Mouse (Mus musculus) gastrocnemius, postnatal 14 days (tissue): Measurements from ENCODE around the gene Dbndd1. TPM values are rescaled to one million over a fixed set of nuclear protein-coding genes. Genes with fewer than 3 reads are reported as not detected.
"Not testable (repeated sequence)": the region's sequence is repeated elsewhere in the genome, so short reads cannot be mapped to it uniquely, and the experiment has no call there.

Source experiments
- DNase-seq: peaks from one replicate; pipeline ENCODE4 v3.0.0; 2021; ENCODE audit warnings: mixed read lengths
- intact Hi-C: fragments of 180-260 bp; cut with DNase I; formaldehyde crosslinking; loops from one replicate; pipeline ENCODE4 v1.15.1; 2025; ENCODE audit warnings: low total_unique reads
- total RNA-seq, 2 experiments: library from RNA; stranded (reverse); gene quantifications; 2 replicates each; pipeline ENCODE4 v1.2.3; 2021

Gene Dbndd1
- total RNA-seq, 2 experiments from 2014 or later, result not detected

DNA sequence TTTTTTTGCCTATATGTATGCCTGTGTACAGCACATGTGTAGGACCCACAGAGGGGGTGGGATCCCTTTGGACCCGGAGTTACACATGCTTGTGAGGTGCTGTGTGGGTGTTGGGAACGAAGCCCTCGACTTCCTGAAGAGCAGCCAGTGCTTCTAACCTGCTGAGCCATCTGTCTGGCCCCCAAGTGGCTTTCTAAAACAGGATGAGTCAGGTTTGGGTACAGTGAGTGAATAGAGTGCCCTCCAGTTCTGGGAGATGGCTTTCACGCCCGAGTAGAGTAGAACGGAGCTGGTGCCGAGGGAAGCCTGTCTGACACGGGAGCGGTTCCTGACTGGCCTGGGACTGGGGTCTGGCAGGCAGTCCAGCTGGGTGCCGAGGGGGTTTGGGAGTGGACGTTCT, 15.7 kb downstream of the Dbndd1 start:
- no peak for DNase-seq
- intact Hi-C loops, result no loop called here

DNA sequence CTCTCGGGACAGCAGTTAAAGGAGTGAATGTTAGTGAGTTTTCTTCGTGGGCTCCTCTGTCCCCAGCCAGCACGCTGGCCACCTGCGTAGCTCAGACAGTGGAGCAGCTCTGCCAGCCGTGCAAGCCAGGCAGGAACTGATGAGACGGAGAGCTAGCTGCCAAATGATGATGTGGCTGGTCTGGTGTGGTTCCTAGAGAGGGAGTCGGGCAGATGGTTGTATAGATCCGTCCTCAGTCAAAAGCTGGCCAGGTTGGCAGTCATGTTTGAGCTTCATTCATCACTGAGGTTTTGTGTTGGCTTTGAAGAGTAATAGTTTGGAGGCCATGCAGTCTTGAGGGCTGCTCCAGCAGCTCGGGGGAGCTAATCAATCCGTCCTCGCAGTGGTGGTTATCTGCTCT, 16.3 kb downstream of the Dbndd1 start:
- no peak for DNase-seq
- intact Hi-C loops, result no loop called here

DNA sequence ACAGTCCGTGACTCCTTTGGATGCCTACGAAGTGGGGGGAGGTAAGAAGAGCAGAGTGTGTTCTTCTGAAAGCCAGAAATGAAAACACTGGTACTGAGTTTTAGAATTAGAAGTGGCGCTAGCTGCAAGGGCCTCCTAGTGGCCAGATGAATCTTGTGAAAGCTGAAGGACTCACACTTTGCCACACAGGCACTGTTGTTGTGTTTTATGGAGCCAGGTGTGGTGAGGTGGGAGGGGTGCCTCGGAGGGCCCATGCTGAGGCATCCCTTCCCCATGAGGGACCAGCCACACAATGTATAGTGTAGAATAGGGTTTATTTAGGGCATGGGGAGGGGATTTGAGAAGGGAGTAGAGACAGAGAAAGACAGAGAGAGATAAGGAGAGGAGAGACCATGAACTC, 17.6 kb downstream of the Dbndd1 start:
- DNase-seq, result no peak
- intact Hi-C loops, result no loop called here

DNA sequence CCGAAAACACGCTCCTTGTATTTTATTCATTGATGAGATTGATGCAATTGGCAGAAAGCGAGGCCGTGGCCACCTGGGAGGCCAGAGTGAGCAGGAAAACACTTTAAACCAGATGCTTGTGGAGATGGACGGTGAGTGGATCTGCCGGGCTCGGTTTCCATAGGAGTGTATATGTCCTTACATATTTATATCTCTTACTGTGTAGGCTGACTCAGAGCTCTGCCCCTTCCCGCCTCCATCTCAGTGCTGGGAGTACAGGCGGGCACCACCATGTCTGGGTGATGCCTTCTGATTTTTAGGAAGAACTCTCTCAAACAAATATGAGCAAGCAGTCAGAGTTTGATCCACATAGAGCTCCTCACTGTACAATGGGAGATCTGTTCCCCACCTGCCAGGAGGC, 22.4 kb downstream of the Dbndd1 start:
- no peak for DNase-seq
- intact Hi-C loops, result no loop called here

DNA sequence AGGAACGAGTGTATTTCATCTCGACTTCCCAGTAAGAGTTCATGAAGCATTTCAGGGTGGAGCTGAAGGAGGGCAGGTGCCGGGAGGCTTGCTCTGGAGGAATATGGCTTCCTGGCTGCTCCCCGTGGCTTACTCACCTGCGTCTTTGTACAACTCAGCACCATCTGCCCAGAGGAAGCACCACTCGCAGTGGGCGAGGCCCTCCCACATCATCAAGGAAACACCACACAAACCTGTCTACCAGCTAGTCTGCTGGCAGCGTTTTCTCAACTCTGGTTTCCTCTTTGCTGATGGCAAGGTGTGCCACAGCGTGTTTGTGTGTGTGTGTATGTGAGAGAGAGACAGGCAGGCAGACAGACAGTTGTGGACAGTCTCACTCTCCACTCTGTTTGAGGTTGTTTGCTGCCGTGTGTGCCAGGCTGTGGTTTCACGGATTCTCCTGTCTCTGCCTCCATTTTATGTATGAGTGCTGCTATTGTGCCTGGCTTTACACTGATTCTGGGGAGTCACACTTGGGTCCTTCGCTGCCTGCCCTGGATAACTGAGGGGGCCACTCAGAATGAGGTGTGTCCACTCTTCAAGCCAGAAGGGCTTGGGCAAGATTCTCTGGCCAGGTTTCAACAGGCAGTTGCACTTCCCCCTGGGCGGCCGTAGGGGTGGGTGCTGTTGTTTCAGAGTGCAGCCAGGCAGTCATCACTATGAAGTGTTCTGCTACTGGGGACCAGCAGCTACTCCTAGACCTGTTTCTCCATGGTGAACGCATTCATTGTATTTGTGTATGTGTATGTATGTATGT, 23.8 kb downstream of the Dbndd1 start:
- DNase-seq, result no peak
- intact Hi-C loops, result no loop called here

DNA sequence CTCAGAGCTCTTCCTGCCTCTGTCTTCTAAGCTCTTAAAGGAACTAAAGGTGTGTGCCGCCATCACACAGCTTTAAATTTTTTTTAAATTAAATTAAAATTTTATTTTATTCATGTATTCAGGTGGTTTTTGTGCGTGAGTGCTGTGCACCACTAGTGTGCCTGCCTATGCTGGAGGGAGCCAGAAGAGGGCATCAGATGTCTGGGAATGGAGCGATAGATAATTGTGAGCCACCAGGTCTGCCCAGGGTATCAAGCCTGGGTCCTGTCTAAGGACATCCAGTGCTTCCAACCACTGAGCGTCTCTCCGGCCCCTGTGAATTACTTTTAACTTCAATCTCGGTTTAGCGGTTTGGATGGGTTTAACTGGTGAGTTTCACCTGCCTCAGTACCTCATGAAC, 32.6 kb downstream of the Dbndd1 start:
- DNase-seq, result no peak
- intact Hi-C loops, result no loop called here

DNA sequence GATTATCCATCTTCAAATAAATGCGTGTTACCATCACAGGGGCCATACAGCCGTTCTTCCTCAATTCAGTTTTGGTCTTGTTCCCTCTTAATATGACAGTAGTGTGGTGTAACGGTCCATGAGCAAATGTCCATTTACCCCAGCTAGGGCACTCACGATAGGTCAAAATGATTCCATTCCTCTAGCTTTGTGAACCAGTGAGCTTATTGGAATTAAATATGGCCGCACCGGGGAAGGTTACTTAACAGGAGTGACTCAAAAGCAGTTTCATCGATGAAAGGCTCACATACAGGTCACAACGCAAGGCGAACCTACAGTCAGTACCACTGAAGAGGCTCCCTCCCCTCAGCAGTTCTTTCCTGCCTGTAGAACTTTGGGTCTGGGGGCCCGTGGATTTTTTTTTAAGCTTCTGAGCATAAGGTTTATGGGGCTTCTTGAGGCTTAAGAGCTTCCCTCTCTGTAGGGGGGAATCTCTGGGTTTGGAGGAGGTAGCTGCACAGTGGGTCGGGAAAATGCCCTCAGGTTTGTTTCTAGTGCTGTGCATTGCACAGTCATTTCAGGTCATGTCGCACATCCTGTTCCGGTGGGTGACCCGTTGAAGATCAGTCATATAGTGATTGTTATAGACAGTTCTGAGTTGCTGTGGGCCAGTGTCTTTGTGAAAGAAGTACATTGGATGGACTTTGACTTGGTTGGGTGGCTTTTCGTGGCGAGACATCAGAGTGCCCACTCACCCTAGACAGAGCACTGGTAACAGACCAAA, 36.6 kb downstream of the Dbndd1 start:
- DNase-seq, result no peak
- intact Hi-C loops, result no loop called here

DNA sequence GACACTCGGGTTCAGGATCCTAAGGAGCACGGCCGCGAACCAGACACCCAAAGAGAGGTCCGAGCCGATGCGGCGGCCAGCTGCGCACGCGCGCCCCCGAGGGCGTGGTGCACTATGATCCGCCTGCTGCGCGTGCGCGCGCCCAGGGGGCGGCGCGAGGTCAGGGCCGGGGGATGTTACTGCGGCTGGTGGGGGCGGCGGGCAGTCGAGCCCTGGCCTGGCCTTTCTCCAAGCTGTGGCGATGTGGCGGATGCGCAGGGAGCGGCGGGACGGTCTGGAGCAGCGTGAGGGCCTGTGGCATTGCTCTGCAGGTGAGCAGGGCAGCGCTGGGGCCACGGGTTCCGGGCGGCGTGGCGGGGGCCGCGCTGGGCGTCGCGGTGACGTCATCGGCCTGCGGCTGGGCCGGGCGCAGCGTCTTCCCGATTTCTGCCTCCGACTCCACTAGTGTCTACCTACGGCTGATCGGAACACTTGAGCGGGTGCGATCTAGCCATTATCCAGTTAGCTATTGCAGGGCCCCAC, 37.5 kb downstream of the Dbndd1 start, which contains the start of gene Afg3l1:
Afg3l1 (plus strand) TSS at position 167 of the 522 bp plus-strand sequence.
- peak; percentile 93 for DNase-seq
- intact Hi-C loops, result no loop called here

DNA sequence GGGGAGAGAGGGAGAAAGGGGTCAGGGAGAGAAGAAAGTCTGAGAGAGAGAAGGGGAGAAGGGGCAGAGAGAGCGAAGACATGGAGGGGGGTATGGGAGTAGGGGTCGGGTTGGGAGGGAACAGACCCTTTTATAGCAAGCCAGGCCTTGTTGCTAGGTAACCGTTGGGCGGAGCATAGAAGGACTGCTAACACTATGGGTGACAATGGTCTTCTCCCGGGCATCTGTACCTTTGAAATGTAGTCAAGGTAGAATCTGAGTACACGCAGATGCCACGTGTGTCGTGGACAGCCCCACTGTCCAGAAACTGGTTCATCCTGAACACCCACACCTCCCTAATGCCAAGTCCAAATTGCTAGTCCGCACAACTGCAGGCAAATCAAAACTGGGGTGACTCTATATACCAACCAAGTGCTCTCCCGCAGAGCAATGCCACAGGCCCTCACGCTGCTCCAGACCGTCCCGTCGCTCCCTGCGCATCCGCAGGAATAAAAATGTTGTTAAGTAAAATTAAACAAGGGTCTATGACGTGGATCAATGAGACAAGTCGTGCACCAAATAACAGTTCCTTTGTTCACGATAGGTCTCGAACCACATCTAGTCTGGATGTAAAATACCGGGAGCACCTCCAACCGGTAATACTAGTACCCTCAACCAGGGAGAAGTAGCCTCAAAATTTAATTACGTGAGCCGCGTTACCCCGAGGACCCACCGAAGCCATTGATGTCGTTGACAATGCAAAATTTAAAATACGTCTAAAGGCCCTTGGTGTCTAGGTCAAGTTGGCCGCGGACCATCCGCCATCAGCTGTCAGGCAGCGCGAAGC, 38.1 kb downstream of the Dbndd1 start:
- no peak for DNase-seq
- intact Hi-C loops, result no loop called here

DNA sequence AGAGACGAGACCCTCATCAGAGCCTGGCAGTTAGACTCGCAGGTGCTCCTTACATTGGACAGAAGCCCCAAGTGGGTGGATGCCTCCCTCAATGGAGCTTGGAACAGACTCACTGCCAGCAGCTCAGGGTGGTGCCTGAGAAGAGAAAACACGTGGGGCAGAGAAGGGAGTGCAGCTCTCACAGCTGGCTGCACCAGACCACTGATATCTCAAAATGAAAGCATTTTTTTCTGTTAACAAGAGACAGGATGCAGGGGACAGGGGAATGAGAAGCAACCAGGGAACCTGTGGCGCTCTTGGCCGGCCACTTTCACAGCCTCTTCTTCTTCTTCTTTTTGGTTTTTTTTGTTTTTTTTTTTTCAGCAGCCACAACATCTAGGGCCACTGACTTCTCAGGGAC, 40.7 kb downstream of the Dbndd1 start:
- DNase-seq, intact Hi-C loops: not testable (repeated sequence)

DNA sequence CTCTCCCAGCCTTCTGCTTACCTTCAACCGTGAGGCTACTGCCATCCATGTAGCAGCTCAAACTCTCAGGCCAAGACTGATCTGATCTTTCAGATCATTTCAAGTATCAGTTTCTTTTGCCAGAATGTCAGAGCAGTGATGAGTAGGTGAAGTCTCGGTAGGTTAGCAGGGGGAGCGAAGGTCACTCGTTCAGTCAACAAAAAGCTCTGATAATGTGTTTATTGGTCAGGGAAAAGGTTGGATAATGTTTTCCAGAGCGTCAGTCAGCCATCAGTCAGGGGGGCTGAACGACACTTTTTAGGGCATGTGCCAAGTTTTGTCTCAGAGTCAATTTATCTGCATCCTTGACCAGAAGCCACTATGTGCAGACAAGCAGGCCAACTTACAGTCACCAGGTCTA, 42.3 kb downstream of the Dbndd1 start:
- DNase-seq, intact Hi-C loops: not testable (repeated sequence)

DNA sequence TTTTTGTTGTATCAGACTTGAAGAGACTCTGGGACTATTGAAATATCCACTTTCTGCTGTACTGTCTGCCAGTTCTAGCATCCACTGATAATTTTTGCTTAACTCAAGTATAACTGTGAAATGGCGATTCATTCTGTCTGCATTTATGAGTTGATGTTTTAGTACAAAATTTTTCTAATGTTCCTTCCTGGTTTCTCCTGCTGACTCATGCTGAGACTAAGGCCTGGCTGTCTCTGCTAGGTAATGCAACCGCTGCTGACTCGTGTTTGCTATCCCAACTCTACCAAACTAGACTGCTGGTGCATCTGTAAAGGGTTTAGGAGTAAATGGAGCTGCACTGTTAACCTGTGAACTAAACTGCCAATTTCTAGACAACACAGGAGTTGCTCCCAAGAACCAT, 47.8 kb downstream of the Dbndd1 start:
- no peak for DNase-seq
- intact Hi-C loops, result no loop called here

DNA sequence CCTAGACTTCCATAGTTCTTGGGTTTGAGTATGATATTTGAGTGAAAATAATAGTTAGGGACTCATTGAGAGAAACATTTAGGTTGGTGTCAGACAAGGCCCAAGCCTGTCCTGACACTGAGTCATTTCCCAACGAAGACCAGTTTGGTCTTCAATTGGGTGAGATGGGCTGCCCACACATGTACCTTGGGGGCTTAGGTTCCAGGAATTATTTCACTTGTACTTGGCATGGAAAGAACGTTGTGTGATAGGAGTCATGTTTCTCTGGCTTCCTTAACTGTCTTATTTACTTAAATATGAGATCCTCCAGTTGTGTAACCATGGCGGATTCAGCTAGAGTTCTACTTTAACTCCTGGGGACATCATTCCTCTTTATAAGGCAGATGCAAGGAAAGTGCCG, 51.6 kb downstream of the Dbndd1 start:
- intact Hi-C loops, result no loop called here
- no peak for DNase-seq

Other genes with a start within 250 kb of the Dbndd1 start
- 1 to 10 TPM in 1 of 2 experiments, under 1 TPM in 1; 0.92 to 1.3 TPM for gene Fanca, start 196.9 kb downstream of the Dbndd1 start, total RNA-seq
- under 1 TPM; 0.44 to 0.92 TPM for gene Spire2, start 182.8 kb downstream of the Dbndd1 start, total RNA-seq
- 100 to 1,000 TPM; 140 to 162 TPM for gene Tcf25, start 141.7 kb downstream of the Dbndd1 start, total RNA-seq
- not detected for gene Mc1r, start 108.4 kb downstream of the Dbndd1 start, total RNA-seq
- under 1 TPM in 1 of 2 experiments, not detected in 1; 0.16 TPM for gene Tubb3, start 104.0 kb downstream of the Dbndd1 start, total RNA-seq
- 10 to 100 TPM; 36.2 to 36.3 TPM for gene Def8, start 91.9 kb downstream of the Dbndd1 start, total RNA-seq
- 10 to 100 TPM; 35.4 to 36.3 TPM for gene Afg3l1, start 37.6 kb downstream of the Dbndd1 start, total RNA-seq
- gene Gas8, start 3.4 kb upstream of the Dbndd1 start, total RNA-seq, result 1 to 10 TPM; 4.6 to 4.9 TPM
- 1 to 10 TPM; 3.9 to 4.9 TPM for gene Rhou, start 138.5 kb upstream of the Dbndd1 start, total RNA-seq